Mouse (Mus musculus) testis, adult 2 months (tissue): ENCODE measurements around the gene Baiap2l2.

ENCODE experiments used
- CTCF ChIP-seq: fragments of 200-500 bp; IDR thresholded peaks from 2 replicates; pipeline ENCODE4 v1.5.1; 2012; ENCODE audit warnings: low read depth, mild to moderate bottlenecking, inconsistent platforms, low read length, moderate library complexity; ENCODE audit not compliant: control insufficient read depth, insufficient read depth, insufficient replicate concordance
- POLR2A ChIP-seq: fragments of 200-500 bp; IDR thresholded peaks from 2 replicates; pipeline ENCODE4 v1.6.1; 2012; ENCODE audit warnings: low read depth, mild to moderate bottlenecking, inconsistent platforms, low read length, moderate library complexity; ENCODE audit not compliant: control insufficient read depth

DNA sequence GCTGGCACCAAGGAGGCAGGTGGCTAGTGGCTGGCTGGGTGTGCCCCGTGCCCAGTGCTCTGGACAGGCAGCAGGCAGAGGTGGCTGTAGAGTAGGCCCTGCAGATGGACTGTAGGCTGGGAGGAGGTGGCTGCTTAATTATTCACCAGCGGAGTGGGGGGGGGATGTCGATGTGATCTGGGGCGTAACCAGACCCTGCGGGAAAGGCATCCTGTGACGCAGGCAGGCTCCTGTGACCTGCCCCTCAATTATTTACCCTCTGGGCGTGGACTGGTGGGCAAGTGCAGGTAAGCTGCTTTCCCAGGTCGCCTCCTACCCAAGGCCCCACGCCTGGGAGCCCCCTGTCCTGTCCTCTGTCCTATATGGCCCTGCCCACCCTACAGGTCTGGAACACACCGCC lies at the start of gene Baiap2l2:
- no peak for TF ChIP-seq CTCF
- TF ChIP-seq POLR2A, result no peak
